Mouse (Mus musculus) limb, embryonic 11.5 days (tissue): ENCODE measurements around the gene Foxj3. TPM values are rescaled to one million over a fixed set of nuclear protein-coding genes. Genes with fewer than 3 reads are reported as not detected.
A peak's percentile ranks its signal among the peaks of the same experiment; 100 is the strongest.

ENCODE experiments used
- ATAC-seq: fragments of 200-750 bp; cut with Nextera tagmentation; 2 replicates; pipeline ENCODE4 v1.8.0; 2017; ENCODE audit warnings: low read depth; ENCODE audit not compliant: insufficient number of reproducible peaks, low FRiP score, low TSS enrichment
- DNase-seq: peaks from one replicate; pipeline ENCODE4 v3.0.0-alpha.2; 2015; ENCODE audit warnings: low spot score
- H3K27ac ChIP-seq: fragments of 300-500 bp; sonication (generic); replicated peaks from 2 replicates; pipeline ENCODE4 v1.5.1; 2014; ENCODE audit warnings: low read depth, mild to moderate bottlenecking, low read length
- H3K27me3 ChIP-seq: fragments of 300-500 bp; sonication (generic); 2 replicates; pipeline ENCODE4 v1.6.1; 2014; ENCODE audit warnings: mild to moderate bottlenecking, low read length, mixed read lengths; ENCODE audit not compliant: control insufficient read depth, insufficient read depth
- H3K36me3 ChIP-seq: fragments of 300-500 bp; sonication (generic); 2 replicates; pipeline ENCODE4 v1.6.1; 2014; ENCODE audit warnings: mild to moderate bottlenecking, low read length, moderate library complexity, mixed read lengths; ENCODE audit not compliant: control insufficient read depth, insufficient read depth
- H3K4me1 ChIP-seq: fragments of 300-500 bp; sonication (generic); 2 replicates; pipeline ENCODE4 v1.6.1; 2014; ENCODE audit warnings: low read length, mixed read lengths; ENCODE audit not compliant: control insufficient read depth, insufficient read depth
- H3K4me2 ChIP-seq: fragments of 300-500 bp; sonication (generic); 2 replicates; pipeline ENCODE4 v1.6.1; 2014; ENCODE audit warnings: low read depth, mild to moderate bottlenecking, moderate library complexity; ENCODE audit not compliant: severe bottlenecking
- H3K4me3 ChIP-seq: fragments of 300-500 bp; sonication (generic); 2 replicates; pipeline ENCODE4 v1.5.1; 2014; ENCODE audit warnings: low read depth, low read length
- H3K9ac ChIP-seq: fragments of 300-500 bp; sonication (generic); 2 replicates; pipeline ENCODE4 v1.6.1; 2014; ENCODE audit warnings: mild to moderate bottlenecking, low read length
- H3K9me3 ChIP-seq: fragments of 300-500 bp; sonication (generic); 2 replicates; pipeline ENCODE4 v1.6.1; 2016; ENCODE audit warnings: low read length; ENCODE audit not compliant: control insufficient read depth
- WGBS: fragments of 180-500 bp; shearing (Covaris S2); extraction: QIAGEN DNeasy Blood & Tissue Kit; methylation state at CpG from one replicate; pipeline ENCODE4 v1.1.7; 2014; 5-methylcytosine and 5-hydroxymethylcytosine counted together
- polyA plus RNA-seq: library from polyadenylated mRNA; unstranded; fragments of >200 nt; fragmentation: Nextera tagmentation; extraction: Ambion mirVana; gene quantifications from 2 replicates; pipeline ENCODE4 v1.2.1, GENCODE M21; 2014

Gene Foxj3
- polyA plus RNA-seq, 1 experiment from 2014 or later: 26.7 TPM

DNA sequence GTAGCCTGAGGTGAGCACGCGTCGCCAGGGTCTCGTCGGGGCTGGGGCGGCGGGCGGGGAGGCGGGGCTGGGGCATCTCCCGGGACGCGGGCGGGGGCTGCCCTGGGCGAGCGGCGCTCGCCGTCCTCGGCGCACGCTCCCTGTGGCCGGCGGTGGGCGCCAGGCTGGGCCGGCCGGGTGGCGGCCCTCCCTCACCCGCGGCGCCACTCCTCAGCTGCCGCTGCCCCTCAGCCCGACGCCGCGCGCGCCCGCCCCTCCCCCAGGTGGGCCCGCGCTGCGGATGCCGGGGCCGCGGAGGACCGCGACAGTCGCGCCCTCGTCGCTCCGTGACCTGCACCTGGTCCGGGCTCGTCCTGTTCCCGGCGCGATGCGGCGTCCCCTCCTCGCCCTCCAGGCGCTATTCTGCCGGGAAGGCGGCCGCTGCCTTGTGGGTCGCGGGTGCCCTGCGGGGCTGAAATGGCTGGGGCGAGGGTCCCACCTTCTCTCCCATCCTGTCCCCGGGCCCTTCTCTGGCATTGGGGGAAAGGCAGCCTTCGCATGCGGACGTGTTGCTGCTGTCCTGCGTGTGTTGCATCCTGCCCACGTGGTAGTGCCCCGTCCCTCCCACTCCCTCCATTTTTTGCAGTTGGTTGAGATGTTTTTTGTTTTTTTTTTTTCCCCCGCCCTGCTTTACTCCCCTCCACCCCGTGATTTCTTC is 3.2 kb downstream of the Foxj3 start:
- Histone ChIP-seq H3K36me3 (no peaks in the 10 kb centered on the region), H3K4me2 (peak overlapping the region; percentile 69), H3K27me3 (no peaks in the 10 kb centered on the region), H3K9ac (peak overlapping the region; percentile 96), H3K27ac (peak overlapping the region; percentile 97), H3K9me3 (no peaks in the 10 kb centered on the region), H3K4me3 (peak overlapping the region; percentile 95), H3K4me1 (0 out of 2 replicates have a peak, but pooled peaks cover 3% of the 10 kb centered on the region)
- peak; percentile 67 for ATAC-seq
- under 1% methylated on average over 61 of the region's 76 CpGs for WGBS
- peak; percentile 68 for DNase-seq

DNA sequence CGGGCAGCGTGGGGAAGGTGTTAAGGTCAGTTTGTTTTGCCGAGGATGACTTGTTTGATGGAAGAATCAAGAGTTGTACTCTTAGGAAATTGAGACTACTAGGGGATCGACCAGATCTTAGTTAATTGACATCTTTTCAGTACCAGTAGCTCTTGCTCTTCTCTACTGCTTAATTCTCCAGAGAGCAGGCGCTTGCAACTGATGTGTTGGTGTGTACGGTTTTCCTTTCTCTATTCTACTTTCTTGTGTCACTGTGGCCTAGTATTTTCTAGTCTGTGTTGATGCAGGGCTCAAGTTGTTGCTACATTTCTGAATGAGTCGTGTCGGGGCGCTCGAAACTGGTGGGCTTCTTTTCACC is 3.7 kb downstream of the Foxj3 start:
- no peaks in the 10 kb centered on the region for H3K36me3 ChIP-seq
- no peaks in the 10 kb centered on the region for H3K9me3 ChIP-seq
- DNase-seq (no peak), ATAC-seq (no peak)
- H3K4me1 ChIP-seq: 0 out of 2 replicates have a peak, but pooled peaks cover 3% of the 10 kb centered on the region
- peak overlapping the region; percentile 96 for H3K9ac ChIP-seq
- no peaks in the 10 kb centered on the region for H3K27me3 ChIP-seq
- no peak overlapping the region for H3K27ac ChIP-seq
- 8% methylated on average over 10 of the region's 10 CpGs for WGBS
- H3K4me3 ChIP-seq: peak overlapping the region; percentile 95
- peak overlapping the region; percentile 69 for H3K4me2 ChIP-seq

DNA sequence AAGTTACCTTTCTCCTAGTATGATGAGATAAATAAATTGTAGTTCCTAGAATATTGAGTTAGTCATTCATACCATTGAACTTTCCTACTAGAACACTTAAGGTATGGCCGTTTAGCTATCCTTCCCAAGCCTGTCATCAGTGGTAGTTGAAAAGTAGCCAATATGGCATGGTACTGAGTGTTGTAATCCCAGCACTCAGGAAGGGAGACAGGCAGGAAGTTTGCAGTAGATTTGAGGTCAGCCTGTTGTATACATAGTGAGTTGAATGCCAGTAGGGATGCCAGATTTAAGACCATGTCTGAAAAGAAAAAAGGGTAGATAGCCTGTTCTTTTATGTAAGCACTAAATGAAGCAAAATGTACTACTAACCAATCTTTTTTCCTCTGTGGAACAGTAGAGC is 14.1 kb downstream of the Foxj3 start:
- DNase-seq: no peak
- no peak for ATAC-seq
- Histone ChIP-seq H3K4me3 (no peak overlapping the region), H3K9me3 (no peaks in the 10 kb centered on the region), H3K9ac (no peak overlapping the region), H3K27ac (no peak overlapping the region), H3K4me1 (no peaks in the 10 kb centered on the region), H3K27me3 (no peaks in the 10 kb centered on the region), H3K4me2 (no peak overlapping the region), H3K36me3 (no peaks in the 10 kb centered on the region)
- 91% methylated on average over 1 of the region's 1 CpGs for WGBS

DNA sequence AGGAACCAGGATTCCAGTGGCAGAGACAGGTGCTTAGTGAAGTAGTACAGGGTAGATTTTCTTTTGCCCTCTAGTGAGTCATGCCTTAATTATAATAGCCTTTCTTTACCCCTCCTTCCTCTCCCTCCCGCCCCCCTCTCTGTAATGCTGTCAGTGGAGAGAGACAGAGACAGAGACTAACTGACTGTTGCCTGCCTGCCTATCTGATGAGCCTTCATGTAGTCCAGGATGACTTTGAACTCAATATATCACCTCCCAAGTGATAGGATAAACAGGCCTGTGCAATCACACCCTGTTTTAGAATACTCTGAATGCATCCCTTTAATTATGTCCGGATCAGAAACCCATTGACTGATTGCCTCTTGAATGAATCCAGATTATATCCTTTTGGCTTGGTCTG is 18.7 kb downstream of the Foxj3 start:
- Histone ChIP-seq H3K9me3 (no peaks in the 10 kb centered on the region), H3K9ac (no peak overlapping the region), H3K27me3 (no peaks in the 10 kb centered on the region), H3K4me3 (no peak overlapping the region), H3K36me3 (no peaks in the 10 kb centered on the region), H3K27ac (no peak overlapping the region), H3K4me1 (no peaks in the 10 kb centered on the region), H3K4me2 (no peak overlapping the region)
- ATAC-seq (no peak), DNase-seq (no peak)
- WGBS: 82% methylated on average over 2 of the region's 2 CpGs

DNA sequence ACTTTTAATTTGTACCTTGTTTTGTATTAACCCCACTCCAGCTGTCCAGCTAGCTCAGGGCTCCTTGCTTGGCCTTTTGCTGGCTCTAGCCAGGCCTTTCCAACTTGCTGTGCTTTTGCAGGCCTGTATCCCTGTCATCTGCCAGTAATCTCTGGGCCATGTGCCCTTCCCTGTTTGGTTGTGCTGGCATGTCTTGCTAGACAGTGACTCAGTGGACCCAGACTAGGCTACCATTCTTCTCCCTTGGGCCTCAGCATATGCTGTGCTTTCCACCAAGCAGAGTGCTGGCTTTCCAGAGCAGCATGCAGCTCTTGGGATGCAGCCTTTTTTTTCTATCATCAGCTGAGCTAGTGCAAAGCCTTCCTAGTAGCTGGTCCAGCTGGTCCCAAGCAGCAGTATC is 26.3 kb downstream of the Foxj3 start:
- Histone ChIP-seq H3K9ac (no peak overlapping the region), H3K27me3 (no peaks in the 10 kb centered on the region), H3K27ac (no peak overlapping the region), H3K4me2 (no peak overlapping the region), H3K9me3 (no peaks in the 10 kb centered on the region), H3K4me1 (no peaks in the 10 kb centered on the region), H3K36me3 (peaks cover 3% of the 10 kb centered on the region; the same call in 1 of the 2 replicates), H3K4me3 (no peak overlapping the region)
- ATAC-seq (no peak), DNase-seq (no peak)

DNA sequence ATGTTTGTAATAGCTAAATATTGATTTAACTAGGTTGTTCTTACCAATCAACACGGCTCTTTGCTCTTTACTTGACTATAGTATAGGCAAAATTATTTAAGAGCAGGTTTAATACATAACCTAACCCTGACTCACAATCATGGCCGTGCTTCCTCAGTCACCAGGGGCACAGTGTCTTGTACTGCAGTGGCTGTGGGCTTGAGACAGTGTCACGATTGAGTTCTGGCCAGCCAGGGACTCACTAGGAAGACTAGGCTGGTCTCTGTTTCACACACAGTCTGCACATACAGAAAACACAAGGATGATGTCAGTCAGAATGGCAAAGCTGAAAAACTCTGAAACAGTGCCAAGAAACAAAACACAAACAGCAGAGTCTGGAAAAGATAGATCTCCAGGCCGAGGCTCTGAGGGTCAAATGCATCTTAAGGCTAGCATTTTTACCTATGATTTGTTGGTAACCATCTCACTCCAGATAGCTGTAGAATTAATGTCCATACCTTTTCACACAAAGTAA is 29.6 kb downstream of the Foxj3 start:
- Histone ChIP-seq H3K27ac (no peak overlapping the region), H3K27me3 (no peaks in the 10 kb centered on the region), H3K36me3 (peaks cover 3% of the 10 kb centered on the region; the same call in 1 of the 2 replicates), H3K4me3 (no peak overlapping the region), H3K9me3 (no peaks in the 10 kb centered on the region), H3K4me1 (no peaks in the 10 kb centered on the region), H3K4me2 (no peak overlapping the region), H3K9ac (no peak overlapping the region)
- no peak for ATAC-seq
- no peak for DNase-seq
- WGBS: 88% methylated on average over 4 of the region's 4 CpGs

DNA sequence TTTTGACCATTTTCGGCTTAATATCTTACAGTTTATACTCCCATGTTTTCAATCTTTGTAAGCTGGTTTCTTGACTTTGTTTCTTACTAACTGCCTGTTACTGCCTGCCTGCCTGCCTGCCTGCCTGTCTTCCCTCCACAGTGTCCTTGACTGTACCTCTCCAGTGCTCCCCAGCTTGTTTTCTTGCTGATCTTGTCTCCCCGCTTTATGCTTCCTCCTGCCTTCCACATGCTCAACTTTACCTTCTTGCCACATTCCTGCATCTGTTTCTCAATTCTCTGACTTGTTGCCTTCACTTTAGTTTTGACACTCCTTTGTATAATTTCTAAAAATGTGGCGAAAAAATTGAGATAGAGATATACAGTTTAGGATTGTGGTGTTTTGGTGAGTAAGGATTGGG is 35.9 kb downstream of the Foxj3 start:
- Histone ChIP-seq H3K27me3 (no peaks in the 10 kb centered on the region), H3K9ac (no peak overlapping the region)
- no peak for ATAC-seq

DNA sequence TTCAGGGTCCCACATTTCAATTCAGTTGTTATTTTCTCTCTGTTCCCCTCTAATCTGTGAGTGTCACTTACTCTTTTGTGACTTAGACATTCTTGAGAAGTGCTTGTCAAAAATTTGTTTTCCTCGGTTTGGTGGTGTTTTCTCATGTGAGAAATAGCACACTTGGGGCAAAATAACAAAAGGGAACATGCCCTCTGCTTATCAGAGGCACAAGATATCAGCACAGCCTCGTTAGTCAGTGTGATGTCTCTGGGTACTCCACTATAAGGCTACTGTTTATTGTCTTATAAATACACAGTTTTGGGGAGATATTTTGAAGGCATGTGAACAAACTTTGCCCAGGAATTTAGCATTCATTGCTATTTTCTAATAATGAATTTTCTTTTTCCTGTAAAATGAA is 37.7 kb downstream of the Foxj3 start:
- peaks cover 2% of the 10 kb centered on the region; the same call in 1 of the 2 replicates for H3K36me3 ChIP-seq
- H3K4me1 ChIP-seq: no peaks in the 10 kb centered on the region
- WGBS: 86% methylated on average over 2 of the region's 2 CpGs
- ATAC-seq: no peak
- no peak overlapping the region for H3K4me3 ChIP-seq
- no peak overlapping the region for H3K4me2 ChIP-seq
- no peak overlapping the region for H3K9ac ChIP-seq
- H3K27ac ChIP-seq: no peak overlapping the region
- no peaks in the 10 kb centered on the region for H3K27me3 ChIP-seq
- DNase-seq: no peak
- H3K9me3 ChIP-seq: no peaks in the 10 kb centered on the region

More for the DNA sequence above, 35.9 kb downstream of the Foxj3 start:
- 92% methylated on average over 3 of the region's 3 CpGs for WGBS
- no peak overlapping the region for H3K27ac ChIP-seq
- no peak for DNase-seq
- no peak overlapping the region for H3K4me2 ChIP-seq
- H3K36me3 ChIP-seq: no peaks in the 10 kb centered on the region
- H3K9me3 ChIP-seq: no peaks in the 10 kb centered on the region
- no peak overlapping the region for H3K4me3 ChIP-seq
- H3K4me1 ChIP-seq: no peaks in the 10 kb centered on the region

DNA sequence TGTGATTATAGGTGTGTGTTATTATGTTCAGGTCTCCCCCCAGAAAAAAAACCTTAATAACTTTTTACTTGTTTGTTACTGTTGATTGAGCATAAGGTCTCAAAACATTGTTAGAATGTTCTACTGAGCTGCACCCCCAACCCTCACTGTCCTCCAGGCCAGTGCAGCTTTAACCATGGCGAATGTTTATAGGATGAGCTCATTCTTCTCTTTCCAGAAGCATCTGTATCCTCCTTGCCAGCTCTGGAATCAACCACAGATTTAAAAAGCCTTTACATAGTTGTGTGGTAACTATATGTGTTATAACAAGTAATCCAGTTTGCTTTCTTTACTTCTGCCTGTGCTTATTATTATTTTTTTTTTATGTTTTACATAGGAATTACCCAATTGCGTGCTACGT is 38.7 kb downstream of the Foxj3 start:
- DNase-seq: no peak
- H3K27me3 ChIP-seq: no peaks in the 10 kb centered on the region
- WGBS: 96% methylated on average over 3 of the region's 3 CpGs
- no peak overlapping the region for H3K9ac ChIP-seq
- ATAC-seq: no peak
- H3K4me1 ChIP-seq: no peaks in the 10 kb centered on the region
- no peaks in the 10 kb centered on the region for H3K9me3 ChIP-seq
- H3K36me3 ChIP-seq: peaks cover 2% of the 10 kb centered on the region; the same call in 1 of the 2 replicates
- H3K4me3 ChIP-seq: no peak overlapping the region
- no peak overlapping the region for H3K4me2 ChIP-seq
- H3K27ac ChIP-seq: no peak overlapping the region
